Mouse (Mus musculus) midbrain, embryonic 16.5 days (tissue): ENCODE measurements at regions not wholly inside any gene's neighbourhood (a gene's known extent, or its start where the extent isn't known, plus 50 kb on each side); places are given as distances from the start of the nearest gene placed in this dataset. TPM values are rescaled to one million over a fixed set of nuclear protein-coding genes. Genes with fewer than 3 reads are reported as not detected.
"Not testable (repeated sequence)": the region's sequence is repeated elsewhere in the genome, so short reads cannot be mapped to it uniquely, and the experiment has no call there.

Source experiments
- ATAC-seq: fragments of 200-750 bp; cut with Nextera tagmentation; 2 replicates; pipeline ENCODE4 v1.8.0; 2017; ENCODE audit warnings: moderate TSS enrichment
- H3K27ac ChIP-seq: fragments of 300-500 bp; sonication (generic); 2 replicates; pipeline ENCODE4 v1.5.1; 2014; ENCODE audit warnings: mild to moderate bottlenecking, low read length, mixed read lengths
- H3K27me3 ChIP-seq: fragments of 300-500 bp; sonication (generic); 2 replicates; pipeline ENCODE4 v1.6.1; 2014; ENCODE audit warnings: low read depth, low read length, mixed read lengths; ENCODE audit not compliant: control insufficient read depth, insufficient read depth
- H3K36me3 ChIP-seq: fragments of 300-500 bp; sonication (generic); 2 replicates; pipeline ENCODE4 v1.6.1; 2014; ENCODE audit warnings: mild to moderate bottlenecking, low read length, moderate library complexity, mixed read lengths; ENCODE audit not compliant: control insufficient read depth, insufficient read depth
- H3K4me1 ChIP-seq: fragments of 300-500 bp; sonication (generic); 2 replicates; pipeline ENCODE4 v1.6.1; 2014; ENCODE audit warnings: mild to moderate bottlenecking, low read length, mixed read lengths; ENCODE audit not compliant: control insufficient read depth, insufficient read depth
- H3K4me2 ChIP-seq: fragments of 300-500 bp; sonication (generic); 2 replicates; pipeline ENCODE4 v1.6.1; 2014; ENCODE audit warnings: mild to moderate bottlenecking, low read length, mixed read lengths
- H3K4me3 ChIP-seq: fragments of 300-500 bp; sonication (generic); 2 replicates; pipeline ENCODE4 v1.5.1; 2014; ENCODE audit warnings: low read depth, mild to moderate bottlenecking, low read length, moderate library complexity, mixed read lengths
- H3K9ac ChIP-seq: fragments of 300-500 bp; sonication (generic); 2 replicates; pipeline ENCODE4 v1.6.1; 2014; ENCODE audit warnings: low read depth, low read length, mixed read lengths
- H3K9me3 ChIP-seq: fragments of 300-500 bp; sonication (generic); replicated peaks from 2 replicates; pipeline ENCODE4 v1.6.1; 2014; ENCODE audit warnings: mild to moderate bottlenecking, low read length, mixed read lengths; ENCODE audit not compliant: control insufficient read depth, poor library complexity, severe bottlenecking
- WGBS: fragments of 180-500 bp; shearing (Covaris S2); extraction: QIAGEN DNeasy Blood & Tissue Kit; methylation state at CpG from one replicate; pipeline ENCODE4 v1.1.7; 2014; 5-methylcytosine and 5-hydroxymethylcytosine counted together
- microRNA-seq: library from miRNA; unstranded; fragments of <30 nt; microRNA quantifications from one replicate; pipeline ENCODE4, GENCODE M21; 2017

- H3K9me3 ChIP-seq, H3K4me3 ChIP-seq, H3K4me1 ChIP-seq, H3K36me3 ChIP-seq, H3K4me2 ChIP-seq, ATAC-seq, H3K27ac ChIP-seq, H3K27me3 ChIP-seq, H3K9ac ChIP-seq: not testable (repeated sequence)
- WGBS: 83% methylated on average over 3 of the region's 3 CpGs
These were observed 54.4 kb upstream of the Spon1 start for GRCm38 (mm10) chr7:113711356-113711755.

Small RNAs in the stretch of these regions (microRNA-seq; reads per million reads assigned to microRNA genes)
- gene Gm23700: not detected
